Mouse (Mus musculus) mouse embryonic stem cell (cell line): ENCODE measurements around the gene Bag3.

Experiments used
- in situ Hi-C, 2 experiments: fragments of 300-500 bp; cut with MboI; formaldehyde crosslinking; loops; 1 replicate in 1 of 2; 3 replicates in 1 of 2; pipeline ENCODE4 v1.14.3; 2019 to 2020; ENCODE audit warnings: low sequenced_read_pairs in 2 of 2, low pct_unique_long_range_greater_than_20kb in 1 of 2, mixed read lengths in 1 of 2; ENCODE audit not compliant: unreplicated experiment in 1 of 2

The Bag3 gene

GRCm38 (mm10) chr7:128523349-128523961 is at the start of gene Bag3:
Gene Bag3, plus strand, starts transcription at chr7:128523616.
- in situ Hi-C loops, result no loop called here

- in situ Hi-C loops, result loop anchor here in 1 of 2 experiments (10.0 kb wide), 1 partner anchor 210 kb away; no protein-coding TSS in a partner anchor
These were observed 49.1 kb upstream of the Bag3 start for GRCm38 (mm10) chr7:128474322-128474721.

DNA sequence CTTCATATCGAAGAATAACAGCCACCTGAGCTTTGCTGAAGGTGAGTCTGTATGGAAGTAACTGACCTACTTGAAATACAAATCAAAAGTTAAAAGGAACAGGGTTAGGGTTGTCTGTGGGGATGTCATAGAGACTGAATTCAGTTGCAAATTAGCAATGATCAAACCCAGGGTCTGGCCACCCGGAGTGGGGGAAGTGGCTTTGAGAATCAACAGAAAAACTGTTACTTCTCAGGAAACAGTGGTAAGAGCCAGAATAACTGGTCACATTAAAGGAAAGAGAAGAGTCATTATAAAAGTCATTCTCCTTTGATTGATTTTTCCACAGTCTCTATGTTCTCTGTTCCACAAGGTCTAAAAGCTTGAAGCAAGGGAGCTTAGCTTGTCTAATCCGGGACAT is 34.4 kb upstream of the Bag3 start:
- in situ Hi-C loops, result no loop called here

- in situ Hi-C loops, result no loop called here
These were observed 28.9 kb upstream of the Bag3 start for GRCm38 (mm10) chr7:128494546-128494945.

- in situ Hi-C loops, result no loop called here
These were observed 23.6 kb upstream of the Bag3 start for GRCm38 (mm10) chr7:128499801-128500200.

GRCm38 (mm10) chr7:128504091-128504490 is 19.3 kb upstream of the Bag3 start:
- in situ Hi-C loops, result no loop called here

DNA sequence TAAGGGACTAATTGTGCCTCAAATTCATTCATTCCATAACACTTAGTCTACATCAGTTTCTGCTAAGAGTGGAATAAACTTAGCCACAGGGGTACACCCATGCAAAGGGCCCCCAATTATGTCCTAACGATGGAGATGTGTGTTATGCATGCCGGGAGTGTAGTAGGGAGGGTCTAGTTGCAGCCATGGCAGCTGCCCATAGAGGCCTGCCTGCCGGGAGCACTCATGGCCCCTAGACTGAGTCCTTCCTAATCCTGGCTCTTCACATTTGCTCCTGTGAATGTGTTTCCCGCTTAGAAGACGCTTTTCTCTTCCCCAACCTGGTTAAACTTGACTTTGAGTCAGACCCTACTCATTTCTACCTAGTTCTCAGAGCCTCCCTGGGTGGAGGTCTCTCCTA is 11.5 kb upstream of the Bag3 start:
- in situ Hi-C loops, result no loop called here

- in situ Hi-C loops, result no loop called here
These were observed 9.9 kb upstream of the Bag3 start for GRCm38 (mm10) chr7:128513512-128513911.

DNA sequence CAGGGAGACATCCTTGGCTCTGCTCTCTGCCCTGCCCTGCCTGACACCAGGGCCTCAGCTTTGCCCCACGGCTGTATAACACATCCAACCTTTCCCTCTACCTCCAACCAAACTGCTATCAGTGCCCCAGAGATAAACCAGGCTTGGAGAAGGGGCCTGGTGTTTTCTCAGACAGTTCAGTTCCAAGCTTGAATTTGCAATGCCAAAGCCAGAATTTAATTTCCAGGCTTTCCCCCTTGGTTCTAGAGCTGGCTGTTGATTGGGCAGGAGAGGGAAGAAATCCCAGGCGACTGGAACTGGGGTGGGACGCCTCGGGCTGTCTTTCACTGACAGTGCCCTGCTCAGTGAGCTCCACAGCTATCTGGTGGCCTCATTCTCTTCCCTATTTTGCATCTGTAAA is 9.1 kb upstream of the Bag3 start:
- in situ Hi-C loops, result no loop called here

GRCm38 (mm10) chr7:128516346-128516745 is 7.1 kb upstream of the Bag3 start:
- in situ Hi-C loops, result no loop called here

- in situ Hi-C loops, result no loop called here
These were observed 3.9 kb upstream of the Bag3 start for GRCm38 (mm10) chr7:128519316-128520050.

GRCm38 (mm10) chr7:128523962-128524581 is 656 bp downstream of the Bag3 start:
- in situ Hi-C loops, result no loop called here

GRCm38 (mm10) chr7:128524641-128525040 is 1.2 kb downstream of the Bag3 start:
- in situ Hi-C loops, result no loop called here

DNA sequence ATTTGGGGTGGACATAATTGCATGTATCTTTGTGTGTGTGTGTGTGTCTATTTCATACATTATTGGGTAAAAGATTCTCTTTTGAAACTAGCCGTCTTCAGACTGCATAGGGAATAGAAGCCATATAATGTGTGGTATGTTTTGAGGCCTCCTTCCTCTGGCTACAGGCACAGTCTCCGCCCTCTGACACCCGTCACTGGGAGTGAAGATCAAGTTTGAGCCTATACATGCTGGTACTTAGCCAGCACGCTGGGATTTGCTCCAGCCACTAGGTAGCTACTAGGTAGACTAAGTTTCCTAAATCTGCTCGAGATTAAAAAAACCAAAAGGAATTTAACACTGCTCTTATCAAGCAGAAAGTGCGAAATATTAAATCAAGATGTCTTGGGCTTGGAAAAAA is 3.2 kb downstream of the Bag3 start:
- in situ Hi-C loops, result no loop called here

DNA sequence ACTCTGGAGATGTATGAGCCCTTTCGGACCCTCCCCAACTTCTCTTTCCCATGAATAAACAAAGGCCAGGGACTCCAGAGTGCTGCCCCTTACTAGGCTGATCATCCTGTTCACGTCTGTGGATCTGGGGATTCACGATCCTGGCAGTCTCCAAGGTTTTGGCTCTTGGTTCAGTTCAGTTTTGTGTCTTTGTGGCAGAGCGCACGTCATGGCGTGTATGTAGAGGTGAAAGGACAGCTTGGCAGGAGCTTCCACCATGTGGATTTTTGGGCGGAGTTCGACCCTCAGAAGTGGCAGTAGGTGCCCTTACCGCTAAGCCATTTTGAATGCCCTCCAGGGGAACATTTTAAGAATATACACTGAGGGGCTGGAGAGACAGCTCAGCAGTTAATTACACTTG is 5.2 kb downstream of the Bag3 start:
- in situ Hi-C loops, result no loop called here

DNA sequence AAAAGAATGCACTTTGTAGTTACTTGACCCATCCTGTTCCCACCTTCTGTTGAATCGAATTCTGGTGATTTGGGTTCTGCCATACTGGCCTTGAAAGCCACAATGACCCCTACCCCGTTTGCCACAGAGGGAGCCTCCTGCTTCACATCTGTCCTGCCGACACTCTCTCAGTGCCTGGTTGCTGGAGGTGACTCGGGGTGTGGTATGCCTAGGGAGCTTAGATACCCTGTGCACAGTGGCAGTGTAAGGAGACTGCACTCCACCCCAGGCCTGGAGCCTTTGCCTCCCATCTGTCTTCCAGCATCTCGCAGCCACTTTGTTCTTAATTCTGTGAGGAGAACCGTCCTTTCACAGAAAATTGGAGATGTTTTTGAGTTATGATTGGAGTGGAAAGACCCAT is 5.7 kb downstream of the Bag3 start:
- in situ Hi-C loops, result no loop called here

DNA sequence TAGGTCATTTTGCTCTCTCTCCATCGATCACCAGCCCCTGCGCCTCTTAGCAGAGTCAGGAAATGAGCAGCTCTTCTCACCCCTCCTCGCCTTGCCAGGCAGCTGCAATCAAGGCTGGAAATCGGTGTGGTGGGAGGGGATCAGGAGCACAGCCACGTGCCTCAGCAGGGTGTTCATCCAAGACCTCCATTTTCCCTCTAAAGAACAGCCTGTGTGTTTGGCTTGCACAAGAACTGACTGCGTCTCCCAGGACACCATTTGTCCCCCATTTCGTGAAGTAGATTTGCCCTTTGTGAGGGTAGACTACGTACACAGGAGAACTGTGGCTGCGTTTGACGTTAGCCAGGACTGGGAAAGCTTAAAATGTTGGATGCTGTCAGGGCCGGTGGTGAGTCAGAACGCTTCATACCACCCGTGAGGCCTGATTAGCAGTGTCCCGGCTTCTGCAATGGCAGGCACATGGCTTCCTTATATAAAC is 6.2 kb downstream of the Bag3 start:
- in situ Hi-C loops, result no loop called here

DNA sequence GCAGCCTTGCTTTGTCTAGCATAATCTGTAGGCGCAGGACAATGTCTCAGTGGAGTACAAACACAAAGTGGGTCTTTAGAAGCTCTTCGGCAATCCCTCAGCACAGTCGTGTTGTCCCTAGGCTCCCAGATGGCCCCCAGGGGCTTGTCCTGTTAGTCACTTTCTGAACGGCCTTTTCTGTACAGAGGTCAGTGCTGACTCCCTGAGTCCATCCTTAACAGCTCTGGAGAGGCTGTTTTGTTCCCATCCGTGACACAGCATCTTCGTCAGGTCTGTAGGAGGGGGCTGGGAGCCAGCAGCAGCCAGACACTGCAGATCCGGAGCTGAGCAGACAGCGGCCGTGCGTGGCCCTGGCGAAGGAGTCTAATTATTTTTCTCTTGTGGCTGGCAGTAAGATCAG is 7.6 kb downstream of the Bag3 start:
- in situ Hi-C loops, result no loop called here

GRCm38 (mm10) chr7:128531929-128532328 is 8.5 kb downstream of the Bag3 start:
- in situ Hi-C loops, result no loop called here
